Mouse (Mus musculus): ENCODE measurements around the gene Bfsp1. TPM values are rescaled to one million over a fixed set of nuclear protein-coding genes. Genes with fewer than 3 reads are reported as not detected.

The Bfsp1 gene
- total RNA-seq, 2 experiments from 2014 or later: 1.9 to 2.1 TPM

- DNase-seq (ENCODE audit: low spot score in 2 of 2): no peak
Measured at GRCm38 (mm10) chr2:143806140-143806923, 56.6 kb downstream of the Bfsp1 start.

- DNase-seq (ENCODE audit: low spot score in 2 of 2): no peak
Measured at GRCm38 (mm10) chr2:143801097-143801496, 61.9 kb downstream of the Bfsp1 start.

- no peak for DNase-seq (ENCODE audit: low spot score in 2 of 2)
Measured at GRCm38 (mm10) chr2:143796335-143797013, 66.5 kb downstream of the Bfsp1 start.

DNA sequence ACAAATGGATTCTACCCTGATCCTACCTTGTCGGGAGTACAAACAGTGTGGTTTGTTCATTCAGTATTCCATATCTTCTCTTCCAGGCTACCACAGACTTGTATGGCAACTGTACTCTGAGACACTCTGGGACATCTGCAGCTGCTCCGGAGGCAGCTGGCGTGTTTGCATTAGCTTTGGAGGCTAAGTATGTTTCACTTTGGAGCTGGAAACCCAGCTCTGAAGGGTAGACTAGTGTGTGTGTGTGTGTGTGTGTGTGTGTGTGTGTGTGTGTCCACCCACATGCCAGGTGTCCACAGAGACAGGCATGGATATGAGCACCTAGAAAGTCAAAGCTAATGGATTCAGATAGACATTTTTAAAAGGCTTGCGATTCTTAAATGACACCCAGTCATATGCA, 67.1 kb downstream of the Bfsp1 start:
- no peak for DNase-seq (ENCODE audit: low spot score in 2 of 2)

DNA sequence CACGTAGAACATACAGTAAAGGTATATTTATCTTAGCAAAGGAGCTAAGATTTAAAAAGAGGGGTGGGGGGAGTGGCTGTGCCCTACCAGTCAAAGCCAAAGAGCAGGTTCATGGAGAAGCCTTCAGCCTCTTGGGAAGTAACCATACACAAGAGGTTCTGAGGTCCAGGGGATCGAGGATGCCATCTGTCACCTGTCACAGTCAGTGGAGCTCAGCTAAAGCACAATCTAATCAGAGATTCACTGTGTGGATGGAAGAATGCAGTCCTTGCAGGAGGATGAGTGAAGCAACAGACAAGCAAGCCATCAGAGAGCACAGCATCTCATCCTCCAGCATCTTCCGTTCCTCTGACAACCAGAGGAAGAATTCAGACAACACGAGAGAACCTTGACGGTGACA, 73.1 kb downstream of the Bfsp1 start:
- DNase-seq (ENCODE audit: low spot score in 2 of 2): no peak

- DNase-seq (ENCODE audit: low spot score in 2 of 2): no peak
Measured at GRCm38 (mm10) chr2:143780310-143780709, 82.7 kb downstream of the Bfsp1 start.

Other genes with a start within 250 kb of the Bfsp1 start
- gene Dstn, start 52.1 kb upstream of the Bfsp1 start, total RNA-seq (2021): 100 to 1,000 TPM; 227 to 242 TPM
- 100 to 1,000 TPM; 228 to 233 TPM for gene Rrbp1, start 148.1 kb upstream of the Bfsp1 start, total RNA-seq (2021)
- gene Banf2, start 169.9 kb upstream of the Bfsp1 start, total RNA-seq (2021): not detected